Comparison of ENCODE assay signal across 8 mouse cellular contexts in genomic region chr19:58455496-58456061, GRCm38 (mm10). TPM values are rescaled to one million over a fixed set of nuclear protein-coding genes. Genes with fewer than 3 reads are reported as not detected.
A peak's percentile ranks its signal among the peaks of the same experiment; 100 is the strongest.
DNase-seq lines count a peak whose midpoint lies in the region; ATAC-seq and TF ChIP-seq lines count a peak whose summit lies in the region.

Gene Gfra1, minus strand, starts transcription at chr19:58455909.

- H3K27ac ChIP-seq in cortical plate, adult 2 months (ENCODE audit: insufficient read depth, low read length), result no peak within 1 kb of the TSS
- peak within 1 kb of the TSS; percentile 86 for H3K27ac ChIP-seq in hindbrain, embryonic 14.5 days
- H3K27ac ChIP-seq in spleen, adult 2 months (ENCODE audit: insufficient read depth, low read length), result no peak within 1 kb of the TSS

- no peaks in the 10 kb centered on the region for H3K36me3 ChIP-seq in hindbrain, embryonic 14.5 days (replicated peaks; ENCODE audit: control insufficient read depth, insufficient read depth)
- no peaks in the 10 kb centered on the region for H3K36me3 ChIP-seq in spleen, adult 2 months (ENCODE audit: control insufficient read depth, insufficient read depth, low read length)

- no peaks in the 10 kb centered on the region for H3K9me3 ChIP-seq in hindbrain, embryonic 14.5 days (ENCODE audit: control insufficient read depth, low read length)

- TF ChIP-seq POLR2A in cortical plate, adult 2 months (IDR thresholded peaks at IDR 0.05; ENCODE audit: extremely low read depth, insufficient read depth, low read length), result no peak
- no peak for TF ChIP-seq POLR2A in spleen, adult 2 months (IDR thresholded peaks at IDR 0.05; ENCODE audit: low read depth, low read length)

- ATAC-seq in hindbrain, embryonic 14.5 days (ENCODE audit: low FRiP score), result peak; percentile 55

- WGBS in hindbrain, embryonic 14.5 days, result 0% methylated on average over 31 of the region's 31 CpGs
- WGBS in spleen, adult 2 months, result under 1% methylated on average over 31 of the region's 31 CpGs

- DNase-seq in cerebellum, postnatal 10 days, result peak; percentile 87 to 92
- no peak for DNase-seq in cerebellum, adult 8-10 months
- DNase-seq in gastrocnemius, postnatal 10 days, result peak; percentile 59
- peak; percentile 66 for DNase-seq in hindbrain, embryonic 14.5 days (ENCODE audit: low spot score)
- peak; percentile 21 for DNase-seq in left cerebral cortex, adult 11 months (ENCODE audit: low spot score)
- peak; percentile 38 for DNase-seq in lung, postnatal 14 days
- DNase-seq in spleen, adult 2 months (ENCODE audit: low read depth in 1 of 2, low spot score in 2 of 2), result peak in 1 of 2 experiments; percentile 32

- H3K4me3 ChIP-seq in cortical plate, adult 2 months (ENCODE audit: insufficient read depth, low read length), result peak within 1 kb of the TSS; percentile 56
- peak within 1 kb of the TSS; percentile 57 for H3K4me3 ChIP-seq in hindbrain, embryonic 14.5 days (replicated peaks; ENCODE audit: low read length)
- peak within 1 kb of the TSS; percentile 57 for H3K4me3 ChIP-seq in spleen, adult 2 months (ENCODE audit: extremely low read depth, insufficient read depth, insufficient read length)

- H3K4me1 ChIP-seq in cortical plate, adult 2 months (ENCODE audit: control insufficient read depth, insufficient read depth, low read length), result no peaks in the 10 kb centered on the region
- peaks cover 62% of the 10 kb centered on the region for H3K4me1 ChIP-seq in hindbrain, embryonic 14.5 days (replicated peaks; ENCODE audit: control insufficient read depth, insufficient read depth, low read length)
- peaks cover 26% of the 10 kb centered on the region for H3K4me1 ChIP-seq in spleen, adult 2 months (ENCODE audit: control insufficient read depth, insufficient read depth, insufficient read length)

- H3K4me2 ChIP-seq in hindbrain, embryonic 14.5 days (replicated peaks), result peak within 1 kb of the TSS; percentile 99

- 0 out of 2 replicates have a peak, but pooled peaks cover 3% of the 10 kb centered on the region for H3K27me3 ChIP-seq in hindbrain, embryonic 14.5 days (ENCODE audit: control insufficient read depth, insufficient read depth, low read length)
- peaks cover 15% of the 10 kb centered on the region for H3K27me3 ChIP-seq in spleen, adult 2 months (ENCODE audit: control insufficient read depth, insufficient read depth, low read length)

- no peak for TF ChIP-seq CTCF in cortical plate, adult 2 months (IDR thresholded peaks at IDR 0.05; ENCODE audit: extremely low read depth, insufficient read depth, low read length)
- TF ChIP-seq CTCF in spleen, adult 2 months (IDR thresholded peaks at IDR 0.05; ENCODE audit: extremely low read depth, insufficient read depth, insufficient read length, insufficient replicate concordance), result no peak

- peak within 1 kb of the TSS; percentile 71 for H3K9ac ChIP-seq in hindbrain, embryonic 14.5 days

RNA-seq across cellular contexts. Expression of gene Gfra1, which starts in this region (rescaled TPM):
- polyA plus RNA-seq in cortical plate, adult 2 months (2012; rRNA removed), result 21.2 and 25.1 TPM in 2 replicates
- total RNA-seq in gastrocnemius, postnatal 10 days (2021), result 10 to 100 TPM in 1 of 2 experiments, 1 to 10 TPM in 1; 9.5 to 10.3 TPM
- 46.0 and 48.5 TPM in 2 replicates for polyA plus RNA-seq in hindbrain, embryonic 14.5 days (2014; fragmentation: Nextera tagmentation; extraction: Ambion mirVana)
- polyA plus RNA-seq in spleen, adult 2 months (2012; rRNA removed), result 0.09 and 0.82 TPM in 2 replicates

Comparison
In these comparisons a context has a peak if more than half of its experiments do, and no peak if none do; other contexts are left out.
1. RNA of gene Gfra1 (polyA plus RNA-seq): 46.0 to 48.5 TPM in hindbrain, embryonic 14.5 days and 21.2 to 25.1 TPM in cortical plate, adult 2 months; 0.09 to 0.82 TPM in spleen, adult 2 months; every median in the first group is over 10 times any median in the second.
2. Peak in every context shown above with its lines, with median percentiles within 50 percentile points of each other: H3K4me3 ChIP-seq.